Mouse (Mus musculus) layer of hippocampus, adult 2 months (tissue): ENCODE measurements around the gene Cped1. TPM values are rescaled to one million over a fixed set of nuclear protein-coding genes. Genes with fewer than 3 reads are reported as not detected.

Source experiments
- DNase-seq, 2 experiments: peaks; one replicate each; pipeline ENCODE4 v3.0.0; 2022; ENCODE audit warnings: low spot score in 2 of 2
- H3K27ac ChIP-seq: fragments of 200-600 bp; 2 replicates; pipeline ENCODE4 v1.8.1; 2022
- H3K4me3 ChIP-seq: fragments of 200-600 bp; 2 replicates; pipeline ENCODE4 v1.8.1; 2022; ENCODE audit warnings: mild to moderate bottlenecking
- CTCF ChIP-seq: fragments of 200-600 bp; conservative IDR thresholded peaks from 2 replicates; pipeline ENCODE4 v1.8.1; 2022; ENCODE audit warnings: antibody characterized with exemption, mild to moderate bottlenecking, moderate library complexity
- total RNA-seq, 2 experiments: library from RNA; stranded (reverse); gene quantifications; 2 replicates each; pipeline ENCODE4 v1.2.3; 2021

The Cped1 gene
- total RNA-seq, 2 experiments from 2014 or later = 2.5 to 3.5 TPM

DNA sequence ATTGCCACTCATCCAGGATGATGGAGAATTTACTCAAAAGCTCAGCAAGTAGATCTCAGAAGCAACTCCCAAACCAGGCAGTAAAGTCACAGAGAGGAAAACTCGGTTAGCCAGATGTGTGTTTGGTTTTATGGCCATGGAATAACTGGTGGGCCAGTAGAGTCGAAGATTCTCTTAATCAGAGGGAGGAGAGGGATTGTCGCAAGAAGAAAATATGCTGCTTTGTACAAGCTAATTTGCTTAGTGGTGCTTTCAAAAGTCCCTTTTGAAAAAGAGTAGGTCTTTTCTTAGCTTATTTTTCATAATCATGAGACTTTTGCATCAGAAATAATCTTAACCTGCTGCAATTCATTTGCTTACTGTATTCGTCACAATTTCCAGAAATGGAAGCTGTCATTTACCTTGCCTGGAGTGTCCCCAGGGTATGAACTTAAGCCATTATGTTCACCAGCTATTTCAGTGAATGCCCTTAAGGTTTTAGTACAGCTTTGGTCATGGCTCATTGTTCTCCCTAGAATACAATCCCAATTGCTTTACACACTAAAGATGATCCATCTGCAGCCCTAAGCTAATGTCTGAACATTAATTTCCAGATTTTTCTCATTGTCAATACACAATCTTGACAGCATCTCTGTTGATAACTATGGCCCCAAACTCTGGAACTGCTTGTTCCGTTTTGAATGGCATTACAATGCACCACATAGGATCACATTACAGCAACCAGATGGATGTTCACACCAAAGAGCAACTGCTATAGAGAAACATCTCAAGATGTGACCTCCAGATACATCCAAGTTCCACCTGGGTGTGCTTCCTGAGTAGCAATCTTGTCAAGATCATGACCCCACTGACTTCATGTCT is 282.3 kb downstream of the Cped1 start:
- no peak for TF ChIP-seq CTCF
- DNase-seq = no peak
- H3K4me3 ChIP-seq = no peak overlapping the region
- no peak overlapping the region for H3K27ac ChIP-seq

GRCm38 (mm10) chr6:22268677-22269076 is 283.0 kb downstream of the Cped1 start:
- Histone ChIP-seq H3K27ac (no peak overlapping the region), H3K4me3 (no peak overlapping the region)
- no peak for TF ChIP-seq CTCF
- DNase-seq = no peak

DNA sequence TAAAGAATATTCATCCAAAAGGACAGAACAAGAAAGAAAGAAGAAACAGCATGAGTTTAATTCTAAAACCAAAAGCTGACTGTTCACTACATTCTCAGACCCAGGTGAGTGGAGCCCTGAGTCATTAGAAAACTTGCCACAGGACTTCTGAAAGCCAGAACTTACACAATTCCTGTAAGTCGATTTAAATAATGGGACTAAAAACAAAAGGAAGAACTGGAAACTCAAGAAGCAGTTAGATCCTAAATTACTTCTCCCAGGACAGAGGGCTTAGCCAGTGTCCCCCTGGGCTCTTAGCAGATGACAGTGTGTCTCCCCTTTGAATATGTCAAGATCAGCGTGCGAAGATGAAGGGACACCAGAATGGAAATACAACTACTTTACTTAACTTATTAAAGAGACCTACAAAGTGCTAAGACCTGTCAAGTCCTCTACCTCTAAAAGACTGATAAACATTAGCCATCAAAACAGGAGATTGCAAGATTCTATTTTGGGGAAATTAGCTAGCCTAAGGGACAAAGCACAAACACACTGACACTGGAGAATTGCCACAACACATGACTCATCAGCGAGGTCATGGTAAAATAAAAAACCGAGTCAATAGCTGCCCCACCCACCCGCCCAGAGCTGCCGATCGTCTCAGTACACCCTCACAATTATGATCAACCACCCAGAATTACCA is 284.3 kb downstream of the Cped1 start:
- Histone ChIP-seq H3K4me3 (no peak overlapping the region), H3K27ac (no peak overlapping the region)
- no peak for TF ChIP-seq CTCF
- DNase-seq = no peak

DNA sequence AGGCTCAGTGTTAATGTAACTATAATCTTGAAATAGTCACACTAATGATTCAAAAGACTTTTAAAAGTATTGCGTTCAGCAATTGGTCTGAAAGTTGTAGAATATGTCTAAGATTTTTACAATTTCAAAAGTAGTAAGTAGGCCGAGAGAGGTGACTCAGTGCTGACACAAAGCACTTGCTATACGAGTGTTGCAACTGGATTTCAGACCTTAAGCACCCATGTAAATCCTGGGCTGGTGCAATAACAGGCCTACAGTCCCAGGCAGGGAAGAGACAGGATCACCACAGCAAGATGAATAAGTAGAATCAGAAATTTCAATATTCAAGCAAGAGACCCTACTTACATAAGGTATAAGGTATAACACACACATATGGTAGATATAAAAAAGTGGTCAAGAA is 292.2 kb downstream of the Cped1 start:
- Histone ChIP-seq H3K27ac (no peak overlapping the region), H3K4me3 (no peak overlapping the region)
- DNase-seq = no peak
- TF ChIP-seq CTCF = no peak

GRCm38 (mm10) chr6:22280217-22280861 is 294.6 kb downstream of the Cped1 start:
- Histone ChIP-seq H3K4me3 (no peak overlapping the region), H3K27ac (no peak overlapping the region; the same call in 1 of the 2 replicates)
- TF ChIP-seq CTCF = no peak
- DNase-seq = peak; percentile 60 to 68

DNA sequence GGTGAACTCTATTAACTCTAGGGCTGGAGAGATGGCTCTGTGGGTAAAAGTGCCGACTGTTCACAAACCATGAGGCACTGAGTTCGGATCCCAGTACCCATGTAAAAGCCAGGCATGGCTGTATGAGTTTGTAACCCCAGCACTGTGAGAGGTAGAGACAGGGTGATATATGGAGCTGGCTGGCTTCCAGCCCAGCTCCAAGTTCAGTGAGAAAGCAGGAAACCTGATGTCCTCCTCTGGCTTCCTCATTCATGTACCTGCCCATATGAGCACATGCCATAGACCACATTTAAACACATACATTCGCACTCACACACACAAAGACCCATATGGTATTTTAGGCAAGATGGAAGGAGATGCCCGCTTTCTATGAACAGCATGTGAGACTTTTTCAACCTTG is 296.7 kb downstream of the Cped1 start:
- Histone ChIP-seq H3K27ac (no peak overlapping the region), H3K4me3 (no peak overlapping the region)
- DNase-seq = no peak
- no peak for TF ChIP-seq CTCF

DNA sequence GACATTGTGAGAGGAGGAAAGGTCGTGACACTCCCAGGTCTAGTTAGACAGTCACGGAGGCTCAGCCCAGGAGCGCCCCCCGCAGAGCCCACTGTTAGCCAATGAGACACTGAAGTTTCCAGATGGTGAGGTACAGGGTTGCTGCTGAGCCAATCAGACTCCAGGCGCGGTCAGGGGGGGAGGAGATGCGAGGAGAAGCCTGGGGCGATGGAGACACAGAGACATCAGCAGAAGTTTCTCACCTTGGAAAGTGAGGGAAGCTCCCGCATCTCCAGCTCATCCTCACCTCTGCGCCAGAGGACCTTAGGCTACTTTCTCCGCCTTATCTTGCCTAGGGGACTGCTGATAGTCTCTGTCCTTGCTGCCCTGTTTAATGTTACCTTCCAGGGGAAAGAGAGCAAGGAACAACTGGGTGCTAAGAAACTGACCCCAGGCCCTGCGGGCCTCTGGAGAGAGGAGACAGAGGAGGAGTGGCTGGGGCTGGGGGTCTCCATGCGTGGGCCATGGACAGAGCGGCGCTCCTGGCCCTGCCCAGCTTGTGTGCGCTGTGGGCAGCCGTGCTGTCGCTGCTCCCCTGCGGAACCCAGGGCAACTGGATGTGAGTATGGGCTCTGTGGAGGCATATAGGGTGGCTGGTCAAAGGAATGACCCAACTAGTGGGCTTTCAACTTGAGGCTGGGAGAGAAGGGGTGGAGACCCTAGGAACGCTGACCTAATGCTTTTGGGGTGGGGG is 302.5 kb downstream of the Cped1 start, which contains the start of gene Wnt16:
Gene Wnt16, plus strand, starts transcription at position 224 of the 733 bp plus-strand sequence.
- peak within 1 kb of the TSS; percentile 46 for H3K4me3 ChIP-seq

GRCm38 (mm10) chr6:22288737-22289460 is 303.2 kb downstream of the Cped1 start:
- Histone ChIP-seq H3K27ac (no peak overlapping the region), H3K4me3 (peak overlapping the region; percentile 46)
- peak; percentile 28 for TF ChIP-seq CTCF
- no peak for DNase-seq

More for the DNA sequence above, 302.5 kb downstream of the Cped1 start, which contains the start of gene Wnt16:
- TF ChIP-seq CTCF = no peak
- peak; percentile 11 to 39 for DNase-seq
- H3K27ac ChIP-seq = no peak within 1 kb of the TSS

DNA sequence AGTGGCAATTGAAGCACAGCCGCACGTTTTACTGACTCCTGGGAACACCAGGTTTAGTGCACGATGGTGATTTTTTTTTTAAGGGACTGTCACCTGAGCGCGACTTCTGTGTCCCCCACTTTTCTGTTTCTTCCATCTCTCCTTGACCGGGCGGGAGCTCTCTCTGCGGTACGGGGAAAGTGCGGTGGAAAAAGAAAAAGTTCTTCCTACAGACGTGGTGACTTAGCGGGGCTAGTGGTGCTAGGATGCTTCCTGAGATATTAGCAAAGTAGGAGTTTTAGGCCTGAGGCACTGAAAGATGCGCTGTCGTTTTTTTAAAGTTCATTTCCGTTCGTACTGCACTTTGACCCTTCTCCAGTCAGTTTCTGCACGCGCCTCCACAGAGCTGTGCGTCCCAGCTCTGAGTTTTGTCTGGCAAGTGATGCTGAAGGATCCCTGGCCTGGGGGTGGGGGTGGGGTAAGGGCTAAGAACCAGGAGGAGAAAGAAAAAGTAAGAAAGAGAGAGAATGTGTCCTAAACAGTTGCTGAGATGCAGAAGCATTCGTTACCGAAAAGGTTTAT is 303.8 kb downstream of the Cped1 start:
- Histone ChIP-seq H3K4me3 (peak overlapping the region; percentile 46), H3K27ac (no peak overlapping the region)
- no peak for TF ChIP-seq CTCF
- no peak for DNase-seq

DNA sequence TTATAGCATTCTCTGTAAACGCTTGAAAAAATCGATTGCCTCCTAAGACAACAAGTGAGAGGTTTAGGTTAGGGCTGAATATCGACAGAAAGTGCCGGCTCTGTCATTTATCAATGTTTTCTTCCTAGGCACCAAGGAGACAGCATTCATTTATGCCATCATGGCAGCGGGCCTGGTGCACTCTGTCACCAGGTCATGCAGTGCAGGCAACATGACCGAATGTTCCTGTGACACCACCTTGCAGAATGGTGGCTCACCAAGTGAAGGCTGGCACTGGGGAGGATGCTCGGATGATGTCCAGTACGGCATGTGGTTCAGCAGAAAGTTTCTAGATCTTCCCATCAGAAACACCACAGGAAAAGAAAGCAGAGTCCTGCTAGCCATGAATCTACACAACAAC is 305.1 kb downstream of the Cped1 start:
- no peak overlapping the region for H3K27ac ChIP-seq
- H3K4me3 ChIP-seq = no peak overlapping the region
- DNase-seq = no peak
- no peak for TF ChIP-seq CTCF

DNA sequence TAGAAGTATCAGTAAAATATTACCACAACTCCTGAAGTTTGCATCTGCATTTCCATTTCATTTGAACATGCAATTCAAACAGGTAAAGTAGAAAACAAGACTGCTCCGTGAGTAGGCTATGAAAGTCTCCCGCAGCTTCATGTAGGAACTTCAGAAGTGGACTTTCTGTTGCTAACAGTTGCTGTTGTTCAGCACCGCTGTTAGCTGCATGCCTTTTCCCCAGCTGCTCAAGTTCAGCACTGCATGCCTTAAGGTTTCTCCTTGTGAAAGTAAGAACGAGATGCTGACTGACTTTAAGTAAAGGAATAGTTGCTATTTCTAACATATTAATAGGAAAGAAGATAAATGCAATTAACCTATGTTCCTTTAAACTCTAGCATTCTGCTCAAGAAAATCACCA is 306.3 kb downstream of the Cped1 start:
- Histone ChIP-seq H3K4me3 (no peak overlapping the region), H3K27ac (no peak overlapping the region)
- TF ChIP-seq CTCF = no peak
- no peak for DNase-seq

DNA sequence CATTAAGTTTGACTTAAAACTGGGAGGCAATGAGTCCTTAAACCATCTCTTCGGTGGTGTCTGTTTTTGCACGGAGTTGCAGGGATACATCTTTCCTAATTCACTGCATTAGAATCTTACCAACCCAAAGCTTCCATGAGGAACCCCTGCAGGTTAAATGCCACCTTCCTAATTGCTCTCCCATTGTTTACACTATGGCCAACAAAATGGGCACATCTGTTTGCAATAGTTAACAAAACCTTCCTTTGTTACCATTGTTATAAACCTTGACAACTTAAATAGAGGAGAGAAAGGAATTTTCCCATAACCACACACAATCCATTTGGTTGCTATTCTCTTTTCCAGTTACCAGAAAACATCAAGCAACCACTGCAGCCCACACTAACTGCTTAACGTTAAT is 308.2 kb downstream of the Cped1 start:
- no peak for TF ChIP-seq CTCF
- Histone ChIP-seq H3K4me3 (no peak overlapping the region), H3K27ac (no peak overlapping the region)
- DNase-seq = no peak
